Mouse (Mus musculus): Measurements from ENCODE around the gene Mblac2. TPM values are rescaled to one million over a fixed set of nuclear protein-coding genes. Genes with fewer than 3 reads are reported as not detected.
"Not testable (repeated sequence)": the region's sequence is repeated elsewhere in the genome, so short reads cannot be mapped to it uniquely, and the experiment has no call there.

The Mblac2 gene
- polyA plus RNA-seq, 1 experiment, result not detected

DNA sequence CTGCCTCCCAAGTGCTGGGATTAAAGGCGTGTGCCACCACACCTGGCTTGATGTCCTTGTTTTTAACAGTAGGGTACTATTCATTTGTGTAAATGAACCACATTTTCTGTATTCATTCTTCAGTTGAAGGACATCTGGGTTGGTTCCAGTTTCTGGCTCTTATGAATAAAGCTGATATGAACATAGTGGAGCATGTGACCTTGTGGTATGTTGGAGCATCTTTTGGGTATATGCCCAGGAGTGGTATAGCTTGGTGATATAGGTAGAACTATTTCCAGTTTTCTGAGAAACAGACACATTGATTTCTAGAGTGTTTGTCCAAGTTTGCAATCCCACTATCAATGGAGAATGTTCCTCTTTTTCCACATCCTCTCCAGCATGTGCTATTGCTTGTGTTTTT is 2.8 kb downstream of the Mblac2 start:
- TF ChIP-seq GATA1 (IDR thresholded peaks at IDR 0.05; ENCODE audit: low read length) (no peak), TAL1 (IDR thresholded peaks at IDR 0.05; ENCODE audit: low read length) (no peak)
- H3K9me3 ChIP-seq (ENCODE audit: control insufficient read depth, low read length), result no peaks in the 10 kb centered on the region
- no peaks in the 10 kb centered on the region for H3K36me3 ChIP-seq (ENCODE audit: control insufficient read depth)
- peaks cover 44% of the 10 kb centered on the region for H3K4me1 ChIP-seq (ENCODE audit: control insufficient read depth)
- no peak overlapping the region for H3K4me3 ChIP-seq (replicated peaks)
- H3K27me3 ChIP-seq (ENCODE audit: control insufficient read depth), result no peaks in the 10 kb centered on the region

DNA sequence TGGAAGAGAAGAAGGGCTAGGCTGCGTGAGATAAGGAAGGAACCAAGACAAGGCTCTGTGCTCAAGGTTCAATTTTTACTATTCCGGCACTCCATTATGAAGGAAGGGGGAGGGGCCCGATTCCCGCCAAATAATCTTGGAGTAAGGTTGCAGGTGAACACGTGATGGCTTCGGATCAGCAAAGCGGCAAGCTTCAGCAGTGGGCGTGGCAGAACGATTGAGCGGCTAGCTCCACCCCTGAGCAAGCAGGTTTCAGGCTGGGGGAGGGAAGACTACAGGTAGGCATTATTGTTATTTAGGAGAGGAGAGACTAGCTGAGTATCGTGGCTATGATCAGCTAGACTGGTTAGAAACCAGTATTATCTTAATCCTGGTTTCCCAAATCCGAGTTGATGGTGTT is 17.0 kb downstream of the Mblac2 start:
- H3K9me3 ChIP-seq (ENCODE audit: control insufficient read depth, low read length); H3K36me3 ChIP-seq (ENCODE audit: control insufficient read depth); H3K27me3 ChIP-seq (ENCODE audit: control insufficient read depth); H3K4me3 ChIP-seq (replicated peaks): not testable (repeated sequence)
- peaks cover 33% of the 10 kb centered on the region for H3K4me1 ChIP-seq (ENCODE audit: control insufficient read depth)

DNA sequence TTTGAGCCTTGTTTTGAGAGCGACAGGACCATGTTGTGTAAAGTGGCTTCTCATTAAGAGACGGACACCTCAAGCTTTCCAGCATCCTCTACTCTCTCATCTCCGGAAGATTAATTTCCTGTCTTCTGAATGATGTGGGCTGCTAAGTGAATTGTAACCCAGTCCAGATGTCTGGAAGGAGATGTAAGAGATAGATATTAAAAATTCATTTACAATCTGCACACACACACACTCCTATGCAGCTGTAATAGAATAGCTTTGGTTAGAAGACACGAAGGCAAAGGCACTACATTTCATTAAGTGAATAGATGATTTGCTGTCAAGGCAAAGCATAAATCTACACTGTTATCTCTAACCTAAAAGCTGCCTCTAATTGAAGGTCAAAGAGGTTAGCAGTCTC is 18.0 kb downstream of the Mblac2 start:
- H3K27me3 ChIP-seq (ENCODE audit: control insufficient read depth), result no peaks in the 10 kb centered on the region
- H3K9me3 ChIP-seq (ENCODE audit: control insufficient read depth, low read length), result no peaks in the 10 kb centered on the region
- no peak overlapping the region for H3K4me3 ChIP-seq (replicated peaks)
- no peak for TF ChIP-seq TAL1 (IDR thresholded peaks at IDR 0.05; ENCODE audit: low read length)
- TF ChIP-seq GATA1 (IDR thresholded peaks at IDR 0.05; ENCODE audit: low read length), result no peak
- peaks cover 33% of the 10 kb centered on the region for H3K4me1 ChIP-seq (ENCODE audit: control insufficient read depth)
- H3K36me3 ChIP-seq (ENCODE audit: control insufficient read depth), result no peaks in the 10 kb centered on the region

DNA sequence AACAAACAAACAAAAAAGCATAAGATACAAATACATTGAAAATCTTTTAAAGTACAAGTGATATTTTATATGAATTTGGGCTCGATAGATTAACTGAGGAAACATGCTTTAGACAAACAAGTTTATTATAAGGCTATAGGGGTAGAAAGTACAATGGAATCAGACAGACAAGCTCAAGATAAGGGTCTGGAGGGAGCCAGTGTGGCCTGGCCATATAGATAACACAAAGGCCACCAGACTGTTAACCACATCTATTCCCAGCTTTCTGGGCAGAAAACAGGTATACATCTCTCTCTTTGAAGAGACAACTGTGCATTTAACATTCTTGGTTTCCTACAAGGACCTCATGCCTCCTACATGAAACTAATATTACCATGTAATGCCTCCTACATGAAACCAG is 19.2 kb downstream of the Mblac2 start:
- Histone ChIP-seq H3K4me1 (ENCODE audit: control insufficient read depth) (peaks cover 33% of the 10 kb centered on the region), H3K27me3 (ENCODE audit: control insufficient read depth) (no peaks in the 10 kb centered on the region), H3K4me3 (replicated peaks) (no peak overlapping the region), H3K9me3 (ENCODE audit: control insufficient read depth, low read length) (no peaks in the 10 kb centered on the region), H3K36me3 (ENCODE audit: control insufficient read depth) (no peaks in the 10 kb centered on the region)
- no peak for TF ChIP-seq TAL1 (IDR thresholded peaks at IDR 0.05; ENCODE audit: low read length)
- no peak for TF ChIP-seq GATA1 (IDR thresholded peaks at IDR 0.05; ENCODE audit: low read length)

DNA sequence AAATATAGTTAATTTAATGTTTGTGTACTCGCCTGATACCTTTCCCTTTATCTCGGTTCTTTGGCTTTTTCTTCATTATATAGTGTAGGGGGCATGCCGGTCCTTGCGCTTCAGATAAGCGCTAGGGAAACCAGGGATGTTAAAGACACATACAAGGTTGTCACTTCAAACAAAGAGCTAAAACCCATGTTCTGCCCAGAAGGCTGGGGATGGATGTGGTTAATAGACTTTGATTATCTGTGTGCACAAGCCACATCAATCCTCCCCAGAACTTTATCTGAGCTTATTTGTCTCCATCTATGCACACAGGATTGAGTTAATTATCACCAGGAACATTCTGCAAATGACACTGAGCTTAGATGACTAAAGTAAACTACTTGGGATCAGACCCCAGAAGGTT is 25.5 kb downstream of the Mblac2 start:
- Histone ChIP-seq H3K27me3 (ENCODE audit: control insufficient read depth) (no peaks in the 10 kb centered on the region), H3K4me1 (ENCODE audit: control insufficient read depth) (peaks cover 14% of the 10 kb centered on the region)
- TF ChIP-seq TAL1 (IDR thresholded peaks at IDR 0.05; ENCODE audit: low read length) (no peak), GATA1 (IDR thresholded peaks at IDR 0.05; ENCODE audit: low read length) (no peak)

DNA sequence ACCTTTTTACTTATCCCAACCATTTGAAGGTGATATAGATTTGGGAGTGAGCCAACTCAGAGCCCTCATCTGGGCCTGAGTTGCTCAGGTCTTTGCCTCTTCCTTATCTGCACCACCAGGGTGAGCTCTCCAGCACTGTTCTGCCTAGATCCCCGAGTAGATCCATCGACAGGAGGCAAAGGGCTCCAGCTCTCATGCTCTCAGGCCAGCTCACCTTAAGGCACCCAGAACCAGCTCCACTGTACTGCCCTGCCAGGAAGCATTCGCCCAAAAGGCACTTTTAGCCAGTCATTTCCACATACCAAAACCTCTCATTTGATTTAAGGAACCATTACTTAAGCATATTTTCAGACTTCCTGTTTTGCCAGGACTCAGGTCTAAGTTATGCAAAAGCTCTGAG is 29.8 kb downstream of the Mblac2 start:
- Histone ChIP-seq H3K27me3 (ENCODE audit: control insufficient read depth) (no peaks in the 10 kb centered on the region), H3K4me3 (replicated peaks) (no peak overlapping the region), H3K36me3 (ENCODE audit: control insufficient read depth) (no peaks in the 10 kb centered on the region), H3K9me3 (ENCODE audit: control insufficient read depth, low read length) (no peaks in the 10 kb centered on the region), H3K4me1 (ENCODE audit: control insufficient read depth) (peaks cover 41% of the 10 kb centered on the region)
- TF ChIP-seq TAL1 (IDR thresholded peaks at IDR 0.05; ENCODE audit: low read length), result no peak
- TF ChIP-seq GATA1 (IDR thresholded peaks at IDR 0.05; ENCODE audit: low read length), result no peak

More for the DNA sequence above, 25.5 kb downstream of the Mblac2 start:
- H3K9me3 ChIP-seq (ENCODE audit: control insufficient read depth, low read length), result no peaks in the 10 kb centered on the region
- H3K4me3 ChIP-seq (replicated peaks), result no peak overlapping the region
- no peaks in the 10 kb centered on the region for H3K36me3 ChIP-seq (ENCODE audit: control insufficient read depth)

DNA sequence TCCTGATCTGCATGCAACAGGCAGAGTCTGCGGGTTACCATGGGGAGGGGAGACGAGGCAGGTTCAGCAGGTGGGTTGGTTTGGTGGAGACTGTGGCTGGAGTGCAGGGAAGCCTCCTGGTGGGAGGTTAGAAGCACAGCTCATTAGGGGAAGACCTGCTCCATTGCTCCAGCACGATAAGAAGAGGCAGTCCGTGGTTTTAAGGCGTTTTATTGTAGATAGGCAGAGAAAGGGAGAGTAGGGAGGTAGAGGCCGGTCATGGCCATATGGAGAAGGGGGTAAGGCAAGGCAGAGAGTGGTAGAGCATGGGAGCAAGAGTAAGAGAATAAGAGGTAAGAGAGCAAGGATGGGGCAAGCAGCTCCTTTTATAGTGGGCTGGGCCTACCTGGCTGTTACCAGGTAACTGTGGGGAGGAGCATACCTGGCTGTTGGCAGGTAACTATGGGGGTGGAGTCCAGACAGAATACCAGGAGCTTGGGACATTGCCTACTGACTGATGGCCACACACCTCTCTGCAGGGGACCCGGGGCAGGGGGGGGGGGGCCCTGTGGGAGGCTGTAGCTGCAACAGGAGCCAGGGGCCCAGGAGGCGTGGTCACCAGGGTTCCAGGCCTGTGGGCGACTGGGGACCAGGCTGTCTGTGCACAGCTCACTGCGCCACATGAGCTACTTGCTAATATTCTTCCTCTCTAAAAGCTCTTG is 32.4 kb downstream of the Mblac2 start:
- H3K36me3 ChIP-seq (ENCODE audit: control insufficient read depth), result no peaks in the 10 kb centered on the region
- TF ChIP-seq GATA1 (IDR thresholded peaks at IDR 0.05; ENCODE audit: low read length) (no peak), TAL1 (IDR thresholded peaks at IDR 0.05; ENCODE audit: low read length) (no peak)
- no peaks in the 10 kb centered on the region for H3K27me3 ChIP-seq (ENCODE audit: control insufficient read depth)
- H3K4me1 ChIP-seq (ENCODE audit: control insufficient read depth), result peaks cover 36% of the 10 kb centered on the region
- no peak overlapping the region for H3K4me3 ChIP-seq (replicated peaks)
- no peaks in the 10 kb centered on the region for H3K9me3 ChIP-seq (ENCODE audit: control insufficient read depth, low read length)

DNA sequence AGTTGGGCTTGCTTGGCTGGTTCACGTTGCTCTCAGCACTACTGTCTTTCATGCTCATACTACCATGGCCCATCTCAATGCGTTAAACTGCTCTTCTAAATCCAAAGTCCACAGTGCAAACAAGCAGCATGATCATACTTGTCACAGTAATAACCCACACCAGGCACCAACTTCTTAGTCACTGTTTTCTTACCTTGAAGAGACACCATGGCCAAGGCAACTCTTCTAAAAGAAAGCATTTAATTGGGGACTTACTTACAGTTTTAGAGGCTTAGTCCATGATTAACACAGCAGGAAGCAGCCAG is 32.9 kb downstream of the Mblac2 start:
- TF ChIP-seq TAL1 (IDR thresholded peaks at IDR 0.05; ENCODE audit: low read length), result no peak
- no peak for TF ChIP-seq GATA1 (IDR thresholded peaks at IDR 0.05; ENCODE audit: low read length)
- H3K36me3 ChIP-seq (ENCODE audit: control insufficient read depth), result no peaks in the 10 kb centered on the region

DNA sequence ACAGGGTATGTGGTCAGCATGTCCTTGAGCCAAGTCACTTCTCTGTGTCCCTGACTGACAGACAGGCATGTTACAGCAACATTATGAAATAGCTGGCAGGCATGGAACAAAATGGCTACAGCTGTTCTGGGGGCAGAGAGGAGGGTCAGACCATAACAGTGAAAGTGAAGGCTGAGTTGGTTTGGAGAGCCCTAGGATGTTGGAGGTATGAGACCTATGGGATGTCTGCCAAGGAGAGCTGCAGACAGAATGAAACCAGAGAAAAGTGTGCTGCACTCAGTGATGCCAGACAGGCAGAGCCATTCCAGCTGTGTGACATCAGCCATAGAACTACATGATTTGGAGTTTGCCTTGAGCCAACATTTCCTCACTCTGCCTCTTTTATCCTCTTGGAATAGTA is 43.7 kb downstream of the Mblac2 start:
- no peaks in the 10 kb centered on the region for H3K36me3 ChIP-seq (ENCODE audit: control insufficient read depth)
- TF ChIP-seq GATA1 (IDR thresholded peaks at IDR 0.05; ENCODE audit: low read length) (no peak), TAL1 (IDR thresholded peaks at IDR 0.05; ENCODE audit: low read length) (no peak)
- no peaks in the 10 kb centered on the region for H3K27me3 ChIP-seq (ENCODE audit: control insufficient read depth)
- no peak overlapping the region for H3K4me3 ChIP-seq (replicated peaks)
- no peaks in the 10 kb centered on the region for H3K4me1 ChIP-seq (ENCODE audit: control insufficient read depth)
- H3K9me3 ChIP-seq (ENCODE audit: control insufficient read depth, low read length), result no peaks in the 10 kb centered on the region

More for the DNA sequence above, 32.9 kb downstream of the Mblac2 start:
- Histone ChIP-seq H3K4me3 (replicated peaks) (no peak overlapping the region), H3K4me1 (ENCODE audit: control insufficient read depth) (peaks cover 36% of the 10 kb centered on the region), H3K9me3 (ENCODE audit: control insufficient read depth, low read length) (no peaks in the 10 kb centered on the region), H3K27me3 (ENCODE audit: control insufficient read depth) (no peaks in the 10 kb centered on the region)

DNA sequence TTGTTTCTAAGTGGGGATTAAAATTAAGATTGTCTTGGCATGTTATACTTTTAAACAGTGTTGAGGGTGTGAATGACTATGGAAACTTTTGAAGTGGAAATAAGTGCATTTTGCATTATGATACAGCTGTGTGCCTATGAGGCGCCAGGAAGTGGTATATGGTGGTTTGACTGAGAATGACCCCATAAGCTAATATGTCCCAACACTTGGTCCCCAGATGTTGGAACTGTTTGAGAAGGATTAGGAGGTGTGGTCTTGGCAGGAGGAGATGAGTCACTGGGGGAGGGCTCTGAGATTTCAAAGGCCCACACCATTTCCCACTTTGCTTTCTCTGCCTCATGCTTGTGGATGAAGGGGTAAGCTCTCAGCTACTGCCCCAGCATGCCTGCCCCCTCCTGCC is 44.2 kb downstream of the Mblac2 start:
- Histone ChIP-seq H3K4me1 (ENCODE audit: control insufficient read depth) (no peaks in the 10 kb centered on the region), H3K27me3 (ENCODE audit: control insufficient read depth) (no peaks in the 10 kb centered on the region)

More for the DNA sequence above, 44.2 kb downstream of the Mblac2 start:
- H3K4me3 ChIP-seq (replicated peaks), result no peak overlapping the region
- TF ChIP-seq TAL1 (IDR thresholded peaks at IDR 0.05; ENCODE audit: low read length) (no peak), GATA1 (IDR thresholded peaks at IDR 0.05; ENCODE audit: low read length) (no peak)
- H3K36me3 ChIP-seq (ENCODE audit: control insufficient read depth), result no peaks in the 10 kb centered on the region
- H3K9me3 ChIP-seq (ENCODE audit: control insufficient read depth, low read length), result no peaks in the 10 kb centered on the region

All from erythroblast, embryonic 14.5 days (primary cell).